Mouse (Mus musculus) kidney, adult 8-10 months (tissue): ENCODE measurements at regions not wholly inside any gene's neighbourhood (a gene's known extent, or its start where the extent isn't known, plus 50 kb on each side); places are given as distances from the start of the nearest gene placed in this dataset.

Experiments
- DNase-seq, 2 experiments: peaks; one replicate each; pipeline ENCODE4 v3.0.0; 2022

DNA sequence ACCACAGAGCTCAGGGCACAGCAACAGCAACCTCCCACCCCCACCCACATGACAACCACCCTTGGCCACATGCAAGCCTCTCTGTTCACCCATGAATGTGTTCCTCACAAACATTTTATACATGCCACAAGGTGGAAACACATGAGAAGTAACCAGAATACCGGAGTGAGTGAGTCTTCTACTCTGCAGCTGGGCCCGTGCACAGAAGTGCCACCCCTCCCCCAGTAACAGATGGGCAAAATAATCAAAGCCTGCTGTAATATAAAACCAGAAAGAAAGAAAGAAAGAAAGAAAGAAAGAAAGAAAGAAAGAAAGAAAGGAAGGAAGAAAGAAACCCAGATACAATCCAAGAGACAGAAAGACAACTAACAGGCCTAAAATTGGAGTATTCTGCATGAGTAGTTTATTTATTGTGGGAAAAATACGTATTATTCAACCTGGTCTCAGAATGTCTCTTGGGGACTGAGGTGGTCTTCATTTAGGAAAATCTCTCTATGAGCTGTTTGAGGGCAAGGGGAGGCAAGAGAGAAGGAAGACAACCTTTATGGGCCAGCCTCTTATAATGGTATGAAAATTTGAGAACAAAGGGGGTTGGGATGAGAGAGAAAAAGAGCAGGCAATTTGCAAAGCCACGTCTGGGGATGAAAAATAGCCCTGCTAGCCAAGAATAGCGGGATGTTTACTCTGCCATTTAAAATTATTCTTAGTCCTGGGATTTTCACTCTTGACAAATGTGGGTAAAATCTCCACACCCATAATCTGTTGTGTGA, 160.2 kb downstream of the Sox4 start:
- no peak for DNase-seq

DNA sequence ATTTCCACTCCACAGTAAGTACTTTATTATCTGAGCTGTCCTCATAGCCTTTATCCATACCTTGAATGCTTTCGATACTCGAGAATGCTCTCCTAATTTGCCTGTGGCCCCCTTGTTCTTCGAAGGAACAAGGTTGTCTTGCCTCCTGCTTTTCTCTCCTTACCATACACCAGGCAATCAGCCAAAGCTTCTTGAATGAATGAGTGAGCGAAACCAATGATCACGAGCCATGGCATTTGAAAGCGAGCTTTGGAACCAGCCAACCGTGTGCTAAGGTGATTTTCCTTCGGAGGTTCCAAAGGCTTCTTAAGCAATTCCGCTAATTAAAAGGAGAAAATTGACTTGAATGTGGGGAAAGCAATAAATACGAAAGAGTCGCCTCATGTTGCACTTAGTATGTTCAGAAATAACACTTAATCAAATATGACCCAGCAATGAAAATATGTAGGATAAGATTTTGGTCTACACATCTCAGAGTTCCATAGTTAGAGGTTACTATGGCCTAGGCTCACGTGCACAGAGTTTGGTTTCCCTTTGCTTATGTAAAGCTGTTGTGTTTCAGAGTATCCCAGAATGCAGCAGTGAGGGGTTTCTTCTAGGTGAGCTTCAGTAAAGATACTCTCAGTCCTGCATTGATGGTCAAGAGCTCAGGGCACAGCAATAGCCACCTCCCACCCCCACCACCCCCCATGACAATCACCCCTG, 160.9 kb downstream of the Sox4 start:
- peak; percentile 32 to 61 for DNase-seq

DNA sequence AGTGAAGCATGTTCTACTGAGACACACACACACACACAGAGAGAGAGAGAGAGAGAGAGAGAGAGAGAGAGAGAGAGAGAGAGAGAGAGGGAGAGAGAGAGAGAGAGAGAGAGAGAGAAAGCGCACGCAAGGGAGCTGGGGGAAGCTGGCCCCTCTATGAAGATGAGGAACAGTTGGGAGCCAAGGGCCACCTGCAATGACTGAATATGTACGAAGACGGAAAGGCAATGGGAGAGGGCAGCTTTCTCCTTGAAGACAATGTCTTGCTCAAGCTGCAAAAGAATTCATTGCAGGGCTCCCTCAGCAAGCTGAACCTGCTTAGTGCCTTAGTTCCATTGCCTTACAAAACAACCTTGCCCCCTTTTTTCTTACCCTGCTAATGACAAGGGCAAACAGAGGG, 163.1 kb downstream of the Sox4 start:
- no peak for DNase-seq

DNA sequence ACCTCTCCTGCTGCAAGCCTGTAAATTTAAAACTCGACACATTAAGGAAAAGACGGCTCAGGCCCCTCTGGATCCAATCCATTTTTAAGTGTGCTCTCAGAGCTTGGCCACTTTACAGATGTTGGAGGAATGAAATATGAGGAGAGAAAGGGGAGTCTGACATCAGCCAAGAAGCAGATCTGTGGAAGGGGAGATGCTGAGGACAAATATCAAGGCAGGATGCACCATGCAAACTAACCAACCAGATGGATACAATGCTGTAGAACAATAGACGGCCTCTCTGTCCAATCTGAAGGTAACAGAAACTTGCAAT, 166.2 kb downstream of the Sox4 start:
- DNase-seq = no peak

DNA sequence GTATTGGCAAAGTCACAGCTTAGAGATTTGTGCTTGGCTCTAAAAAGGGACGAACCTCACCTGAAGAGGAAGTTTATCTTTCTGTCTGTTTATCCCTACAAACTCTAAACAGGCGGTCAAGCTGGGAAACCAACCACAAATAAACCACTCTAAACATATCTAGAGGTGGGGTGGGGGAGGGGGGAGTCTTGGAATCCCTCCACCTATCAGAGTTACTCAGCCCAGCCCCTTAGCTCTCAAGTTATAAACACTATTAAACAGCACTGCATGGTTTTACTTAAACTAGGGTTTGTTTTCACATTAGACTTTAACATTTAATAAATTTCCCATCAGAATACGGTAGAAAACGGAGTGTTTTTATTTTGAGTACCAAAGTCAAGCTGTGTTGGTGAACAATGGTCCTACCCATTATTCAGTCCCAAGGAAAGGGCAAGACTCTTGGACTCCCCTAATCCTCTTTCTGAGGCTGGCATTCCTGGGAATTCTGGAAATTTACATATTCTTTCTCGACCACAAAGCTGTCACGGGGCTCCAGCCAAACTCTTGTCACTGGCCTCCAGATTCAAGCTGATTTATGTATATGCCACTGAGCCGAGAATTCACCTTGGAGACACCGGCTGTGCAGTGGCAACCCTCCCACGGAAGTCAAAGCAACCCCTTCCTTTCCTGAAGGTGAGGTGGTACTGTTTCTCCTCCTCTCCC, 166.7 kb downstream of the Sox4 start:
- peak in 1 of 2 experiments; percentile 15 for DNase-seq

DNA sequence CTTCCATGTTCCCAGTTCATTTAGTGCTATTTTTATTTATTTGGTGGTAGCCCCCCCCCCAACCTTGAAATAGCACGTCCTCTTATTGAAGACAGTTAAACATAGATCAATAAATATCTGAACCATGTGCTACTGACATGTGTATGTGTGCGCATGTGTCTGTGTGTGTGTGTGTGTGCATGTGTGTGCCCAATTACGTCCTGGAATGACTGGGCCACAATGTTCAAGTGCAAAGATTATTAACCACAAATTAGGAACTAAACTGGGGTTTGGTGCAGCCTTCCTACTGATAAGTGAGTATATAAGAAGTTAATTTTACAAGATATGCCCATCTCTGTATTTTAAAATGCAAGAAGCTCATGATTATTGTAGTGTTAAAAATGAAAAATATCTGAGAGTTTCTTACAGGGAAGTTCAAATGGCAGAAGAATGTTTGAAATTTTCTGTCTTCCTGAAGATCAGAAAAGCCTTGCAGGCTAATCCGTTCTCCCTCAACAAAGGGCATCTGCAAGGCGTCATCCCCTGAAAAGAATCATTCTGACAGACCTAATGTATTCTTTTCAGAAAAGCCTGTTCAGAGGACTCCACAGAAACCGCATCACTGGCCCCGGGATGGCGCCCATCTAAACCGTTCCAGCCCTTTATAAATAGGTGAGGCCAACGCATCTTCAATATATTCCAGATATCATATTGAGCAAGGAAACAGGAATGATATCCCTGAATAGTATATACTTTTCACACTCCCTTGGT, 170.8 kb downstream of the Sox4 start:
- no peak for DNase-seq

DNA sequence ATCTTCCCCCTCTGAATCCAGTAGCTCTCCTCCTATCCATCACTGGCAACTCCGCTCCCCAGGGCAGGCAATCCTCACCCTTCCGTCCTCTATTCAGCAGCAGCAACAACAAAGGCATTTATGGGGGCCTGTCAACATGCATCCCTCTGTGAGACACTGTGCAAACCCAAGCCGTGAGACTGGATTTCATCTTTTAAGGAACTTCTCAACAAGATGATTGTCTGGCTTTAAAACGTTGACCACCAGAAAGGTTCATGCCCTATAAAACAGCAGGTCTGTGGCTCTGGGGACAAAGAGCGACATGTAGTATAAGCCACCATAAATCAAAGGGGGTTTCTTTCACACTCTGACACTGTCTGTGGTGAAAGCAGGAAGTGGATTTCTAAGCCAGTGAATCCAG, 171.4 kb downstream of the Sox4 start:
- DNase-seq = no peak

DNA sequence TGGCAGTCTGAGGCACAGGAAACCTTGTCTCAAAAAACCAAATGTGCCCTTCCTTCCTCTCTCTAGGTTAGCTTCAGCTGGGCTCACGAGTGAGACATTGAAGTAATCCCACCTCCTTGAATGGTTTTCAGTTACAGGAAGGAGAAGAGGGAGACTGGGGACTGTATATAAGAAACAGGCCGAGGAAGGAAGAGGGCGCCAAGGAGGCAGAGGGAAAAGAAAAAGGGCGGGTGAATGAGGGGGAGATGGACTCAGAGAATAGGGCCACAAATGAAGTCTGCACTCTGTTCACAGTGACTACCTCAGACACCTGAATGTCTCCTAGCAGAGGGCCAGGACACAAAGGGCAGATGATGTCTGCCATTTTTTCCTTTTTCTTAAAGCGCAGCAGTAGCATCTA, 171.9 kb downstream of the Sox4 start:
- DNase-seq = no peak

DNA sequence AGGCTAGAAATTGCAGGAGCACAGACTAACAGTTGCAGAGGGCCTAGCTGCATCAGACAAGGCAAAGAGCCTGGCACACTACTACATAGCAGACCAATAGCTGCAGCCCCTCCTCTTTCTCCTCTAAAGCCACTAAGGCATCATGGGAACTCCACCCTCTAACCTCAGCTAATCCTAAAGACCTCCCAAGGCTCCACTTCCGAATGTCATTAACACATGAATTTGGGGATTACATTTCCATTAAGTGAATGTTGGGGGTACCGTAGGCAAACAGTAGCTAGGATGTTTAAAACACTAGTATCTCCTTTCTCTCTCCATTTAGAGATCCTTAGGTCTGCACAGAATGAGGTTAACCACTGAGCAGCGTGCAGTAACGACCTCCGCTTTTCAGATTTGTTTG, 173.1 kb downstream of the Sox4 start:
- DNase-seq = no peak

DNA sequence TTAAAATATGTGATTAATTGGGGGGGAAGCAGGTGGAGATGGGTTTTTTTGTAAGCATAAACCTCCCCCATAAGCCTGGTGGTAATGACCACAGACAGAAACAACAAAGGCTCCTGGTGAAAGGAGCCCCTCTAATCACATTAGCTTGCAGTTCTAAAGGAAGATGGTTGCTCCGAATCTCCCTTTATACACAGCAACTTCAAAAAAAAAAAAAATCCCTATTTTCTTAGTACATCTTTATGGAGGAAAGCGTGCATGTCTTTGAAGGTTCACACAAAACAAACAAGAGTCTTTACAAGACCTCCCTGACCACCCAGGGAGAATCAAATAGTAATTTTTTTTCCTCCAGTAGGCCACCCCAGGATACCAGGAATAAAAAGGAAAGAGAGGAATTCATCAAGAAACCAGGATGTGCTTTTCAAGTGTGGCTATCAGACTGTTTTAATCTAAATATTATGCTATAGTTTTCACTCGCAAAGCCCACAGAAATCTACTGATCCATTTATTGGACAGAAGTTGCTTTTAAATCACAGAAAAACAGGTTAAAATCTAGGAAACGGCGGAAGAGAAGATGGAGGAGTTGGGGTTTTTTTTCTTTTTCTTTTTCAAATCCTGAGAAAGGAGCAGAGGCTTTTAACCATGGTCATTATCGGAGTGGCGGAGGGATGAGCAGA, 178.2 kb downstream of the Sox4 start:
- DNase-seq = no peak

DNA sequence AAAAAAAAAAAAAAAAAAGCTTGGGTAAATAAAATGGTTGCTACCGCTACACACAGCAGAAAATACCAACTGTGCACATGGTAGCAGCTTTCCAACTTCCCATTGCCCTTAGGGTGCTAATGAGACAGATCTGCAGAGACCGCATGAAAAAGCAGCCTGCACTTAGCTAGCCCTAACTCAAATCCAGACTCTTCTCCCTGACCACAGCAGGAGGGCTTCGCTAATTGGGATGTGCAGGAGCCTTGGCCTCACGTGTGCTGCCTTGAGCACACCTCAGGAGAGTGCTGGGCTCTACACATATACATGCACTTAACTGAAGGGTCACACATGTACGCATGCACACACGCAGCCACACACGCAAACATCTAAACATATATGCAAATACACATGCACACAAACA, 178.9 kb downstream of the Sox4 start:
- no peak for DNase-seq

DNA sequence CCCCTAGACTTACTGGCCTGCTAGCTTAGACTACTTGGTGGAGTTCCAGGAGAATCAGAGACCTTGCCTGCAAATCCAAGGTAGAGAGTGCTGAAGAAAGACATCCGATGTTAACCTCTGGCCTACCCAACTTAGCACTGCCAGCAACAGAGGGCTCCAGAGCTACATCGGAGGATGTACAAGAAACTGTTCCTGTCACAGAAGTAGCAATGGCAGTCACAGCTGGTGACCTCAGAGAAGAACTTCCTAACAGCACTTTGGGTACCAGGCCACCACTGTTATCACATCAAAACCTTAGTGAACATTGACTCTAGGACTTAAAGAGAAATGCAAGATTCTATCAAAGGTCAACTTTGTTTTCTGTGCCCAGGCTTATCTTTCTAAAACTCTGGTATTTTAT, 180.0 kb downstream of the Sox4 start:
- DNase-seq = no peak

DNA sequence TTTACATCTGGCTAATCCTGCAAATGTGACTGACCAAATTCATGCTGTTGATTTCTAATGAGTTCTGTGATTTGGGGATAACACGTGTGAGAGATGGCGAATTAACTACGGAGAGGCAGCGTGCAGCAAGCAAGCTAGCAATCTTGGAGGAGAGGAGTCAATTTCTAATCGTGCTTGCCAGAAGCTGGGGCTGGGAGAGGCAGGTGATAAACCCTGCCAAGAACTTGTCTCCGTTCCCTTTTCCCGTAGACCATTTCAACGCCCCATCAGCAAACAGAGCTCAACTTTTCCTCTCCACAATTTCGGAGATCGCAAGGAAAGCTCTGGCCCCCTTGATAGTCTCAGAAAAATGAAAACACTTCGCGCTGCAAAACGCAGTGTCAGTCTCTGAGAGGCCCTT, 183.0 kb downstream of the Sox4 start:
- DNase-seq = no peak

DNA sequence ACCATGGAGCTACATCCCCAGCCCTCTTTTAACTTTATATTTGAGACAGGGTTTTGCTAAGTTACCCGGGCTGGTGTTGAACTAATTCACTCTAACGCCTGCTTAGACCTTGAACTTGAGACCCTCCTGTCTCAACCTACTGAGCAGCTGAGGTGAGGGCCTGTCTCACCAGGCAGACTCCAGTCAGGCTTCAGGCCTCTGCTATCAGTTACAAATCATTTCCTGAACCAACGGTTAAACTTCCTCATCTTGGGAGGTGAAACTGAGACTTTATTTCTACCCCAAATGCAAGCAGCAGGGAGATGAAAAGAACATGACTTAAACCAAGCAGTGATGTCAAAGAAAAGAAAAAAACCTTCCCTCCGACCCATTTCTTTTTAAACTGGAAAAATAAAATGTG, 183.5 kb downstream of the Sox4 start:
- no peak for DNase-seq

DNA sequence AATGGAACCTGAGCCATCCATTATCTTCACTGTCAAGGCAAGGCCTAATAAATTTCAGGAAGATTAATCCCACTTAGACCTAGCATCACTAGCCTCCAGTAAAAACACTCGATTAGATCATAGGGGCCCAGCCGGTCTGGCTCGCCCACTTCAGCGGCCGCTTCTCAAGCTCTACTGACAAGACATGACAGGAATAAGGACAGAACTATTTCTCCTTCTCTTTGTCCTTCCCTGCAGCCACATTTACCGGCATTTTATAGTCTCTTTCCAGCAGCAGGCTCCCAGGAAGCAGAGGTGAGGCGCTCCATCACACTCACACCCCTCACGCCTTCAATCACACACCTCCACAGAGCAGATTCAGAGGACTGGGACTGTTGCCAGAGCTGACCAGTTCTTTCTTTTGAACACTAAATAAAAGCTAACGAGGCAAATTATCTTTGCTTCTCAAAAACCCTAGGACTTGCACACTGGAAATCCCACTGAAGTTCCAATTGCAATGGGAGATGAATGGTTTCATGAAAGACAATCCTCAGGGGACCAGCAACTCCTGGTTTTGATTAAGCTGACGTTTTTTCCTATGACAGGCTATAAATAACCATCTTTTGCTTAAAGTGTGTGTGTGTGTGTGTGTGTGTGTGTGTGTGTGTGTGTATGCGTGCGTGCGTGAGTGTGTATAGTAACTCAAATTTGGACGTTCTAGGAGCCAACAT, 184.6 kb downstream of the Sox4 start:
- no peak for DNase-seq

DNA sequence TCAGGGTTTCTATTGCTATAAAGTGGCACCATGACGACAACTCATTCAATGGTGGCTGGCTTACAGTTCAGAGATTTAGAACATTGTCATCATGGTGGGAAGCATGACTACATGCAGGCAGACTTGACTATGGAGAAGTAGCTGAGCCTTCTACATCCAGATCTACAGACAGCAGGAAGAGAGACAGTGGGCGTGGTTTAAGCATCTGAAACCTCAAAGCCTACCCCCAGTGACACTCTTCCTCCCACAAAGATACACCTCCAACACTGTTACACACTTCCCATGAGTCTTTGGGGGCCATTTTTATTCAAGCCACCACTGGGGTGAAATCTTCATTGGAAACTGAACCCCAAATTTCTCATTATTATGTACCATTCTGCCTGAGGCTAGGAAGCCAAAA, 191.0 kb downstream of the Sox4 start:
- no peak for DNase-seq

DNA sequence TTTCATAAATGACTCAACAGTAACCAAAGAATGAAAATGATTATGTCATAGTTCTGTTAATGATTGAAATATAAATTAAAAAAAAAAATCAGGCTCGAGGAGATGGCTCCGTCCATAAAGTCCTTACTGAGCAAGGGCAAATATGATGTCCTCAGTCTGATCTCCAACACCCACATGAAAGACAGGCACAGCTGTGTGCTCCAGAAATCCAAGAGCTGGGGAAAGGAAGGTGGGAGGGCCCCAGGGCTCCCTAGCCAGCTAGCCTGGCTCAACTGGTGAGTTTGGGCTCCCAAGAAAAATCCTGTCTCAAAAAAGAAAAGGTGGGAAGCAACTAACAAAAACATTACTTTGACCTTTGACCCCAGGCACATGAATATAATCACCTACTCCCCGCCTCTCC, 194.5 kb downstream of the Sox4 start:
- DNase-seq = no peak

DNA sequence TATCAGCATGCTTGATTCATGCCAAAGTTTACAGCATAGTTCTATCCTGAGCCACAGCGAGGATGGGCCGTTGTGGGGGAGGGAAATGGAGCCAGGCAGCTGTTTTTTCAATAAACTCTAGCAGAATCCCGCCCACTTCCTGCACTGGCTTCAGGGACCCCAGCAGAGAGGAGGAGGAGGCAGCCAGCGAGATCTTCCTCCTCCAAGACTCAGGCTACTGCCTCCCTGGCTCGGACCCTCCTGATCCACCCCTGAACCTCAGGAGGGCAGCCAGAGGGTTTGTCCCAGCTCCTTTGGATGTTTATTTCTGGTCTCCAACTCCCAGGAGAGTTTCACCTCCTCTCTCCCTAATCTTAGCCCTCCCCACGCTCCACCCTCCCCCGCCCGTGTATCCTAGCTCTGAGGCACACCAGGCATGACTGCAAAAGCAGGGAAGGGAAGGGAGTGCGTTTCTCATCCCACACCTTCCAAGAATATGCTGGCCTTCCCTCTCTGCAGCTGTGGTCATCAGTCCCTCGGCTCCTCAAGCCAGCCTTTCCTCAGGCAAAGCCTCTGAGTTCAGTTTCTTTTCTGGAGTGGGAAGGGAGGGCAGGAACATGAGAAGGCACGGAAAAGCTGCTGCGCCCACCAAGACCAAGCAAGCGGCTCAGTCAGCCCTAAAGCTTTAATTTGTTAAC, 195.5 kb downstream of the Sox4 start:
- DNase-seq = peak; percentile 73 to 76

DNA sequence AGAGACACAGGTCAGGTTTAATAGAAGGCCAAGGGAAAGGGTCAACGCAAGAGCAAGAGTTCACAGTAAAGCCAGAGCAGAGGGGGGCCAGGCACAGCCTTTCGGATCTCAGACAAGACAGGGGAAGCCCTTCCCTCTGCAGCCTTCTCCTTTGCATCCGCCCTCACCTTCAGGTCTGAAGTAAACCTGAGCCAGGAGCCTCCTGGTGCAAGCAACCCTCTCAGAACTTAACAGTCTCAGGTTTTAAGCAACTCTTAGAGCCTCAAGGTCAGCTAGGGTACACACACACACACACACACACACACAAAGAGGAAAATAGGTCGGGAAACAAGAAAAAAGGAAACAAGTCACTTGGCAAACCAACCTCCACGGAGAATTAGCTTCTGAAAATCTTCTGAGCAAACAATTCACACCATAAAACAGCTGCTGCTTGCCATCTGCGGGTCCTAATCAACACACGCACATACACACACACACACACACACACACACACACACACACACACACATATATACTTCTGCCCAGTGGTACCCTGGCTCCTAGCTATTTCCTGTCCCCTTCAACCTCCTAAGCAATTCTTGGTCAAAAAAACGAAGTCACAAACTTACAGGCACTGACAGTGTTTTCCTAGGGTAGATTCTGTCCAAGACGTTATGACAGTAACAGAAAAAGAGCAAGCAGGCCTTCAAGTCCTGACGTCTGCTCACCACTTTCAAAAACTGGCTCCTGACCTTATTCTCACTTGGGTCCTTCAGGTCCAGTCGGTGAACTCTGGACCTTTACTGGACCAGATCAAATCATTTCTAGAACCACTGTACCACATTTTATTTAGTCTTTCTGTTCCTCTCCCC, 196.4 kb downstream of the Sox4 start:
- peak; percentile 39 to 62 for DNase-seq

DNA sequence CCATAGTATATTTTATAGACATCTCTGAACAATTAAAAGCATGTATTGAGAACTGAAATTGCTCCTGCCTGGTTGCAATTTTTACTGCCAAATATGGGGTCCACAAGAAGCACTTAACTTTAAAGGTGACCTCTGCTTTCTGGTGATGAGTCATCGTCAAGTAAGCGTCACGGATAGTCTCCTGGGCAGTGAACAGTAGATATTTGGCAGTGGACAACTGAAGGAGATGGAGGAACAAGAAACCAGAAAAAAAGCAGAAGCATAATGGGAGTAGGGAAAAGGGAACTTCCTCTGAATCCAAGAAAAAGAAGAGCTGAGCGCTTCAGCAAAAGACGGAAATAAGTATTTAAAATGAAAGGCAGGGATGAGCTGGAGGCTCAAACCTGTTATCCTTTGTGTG, 199.3 kb downstream of the Sox4 start:
- no peak for DNase-seq
